Mouse (Mus musculus): ENCODE measurements around the gene Bbx.
A peak's percentile ranks its signal among the peaks of the same experiment; 100 is the strongest.

Bbx gene

DNA sequence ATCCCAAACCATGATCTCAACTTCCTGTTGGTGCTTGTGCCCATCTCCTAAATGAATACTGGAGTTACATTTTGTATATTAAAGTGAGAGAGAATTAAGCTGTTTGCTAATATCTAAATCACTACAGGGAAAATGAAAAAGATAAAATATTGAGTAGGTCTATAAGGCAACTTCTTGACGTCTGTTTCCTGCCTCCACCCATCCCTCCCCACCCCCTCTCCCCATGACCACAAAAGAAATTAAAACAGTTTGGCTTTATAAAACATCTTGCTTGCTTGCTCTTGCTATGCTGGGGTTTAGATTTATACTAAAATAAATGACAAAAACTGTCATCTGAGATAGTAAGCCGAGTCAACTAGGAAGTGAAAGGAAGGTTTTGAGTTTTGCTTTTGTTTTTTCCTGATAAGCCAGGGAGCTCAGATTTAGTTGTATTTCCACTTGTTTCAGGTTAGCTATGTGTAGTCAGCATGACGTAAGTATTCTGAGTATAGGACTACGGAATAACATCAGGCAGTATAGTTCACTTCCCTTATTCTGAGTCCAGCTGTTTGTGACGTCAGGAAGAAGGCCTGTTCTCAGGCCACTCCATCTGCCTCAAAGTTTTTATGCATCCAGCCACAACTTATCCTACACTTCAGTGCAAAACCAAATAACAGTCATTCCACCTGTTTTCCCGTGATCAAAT is 36.1 kb downstream of the Bbx start:
- no peak for DNase-seq

- DNase-seq = no peak
Measured at GRCm38 (mm10) chr16:50388499-50388898, 43.7 kb downstream of the Bbx start.

GRCm38 (mm10) chr16:50383541-50383940 is 48.6 kb downstream of the Bbx start:
- no peak for DNase-seq

DNA sequence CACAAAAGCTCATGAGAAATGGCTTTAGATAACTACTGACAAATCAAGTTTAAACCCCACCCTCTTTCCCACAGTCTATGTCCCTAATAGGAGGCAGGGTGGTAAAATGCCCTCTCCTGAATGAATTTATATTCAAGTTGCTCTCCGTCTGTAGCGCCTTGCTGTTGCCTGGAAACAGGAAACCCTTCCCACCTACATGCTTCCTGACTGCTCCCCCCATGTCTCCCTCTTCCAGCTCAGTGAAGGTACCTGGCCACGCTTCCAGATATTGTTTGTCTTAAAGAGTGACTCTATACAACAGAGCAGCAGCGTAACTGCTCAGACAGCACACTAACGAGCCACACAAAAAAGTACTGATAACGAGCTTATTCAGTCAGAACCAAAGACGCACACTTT is 50.8 kb downstream of the Bbx start:
- DNase-seq = no peak

DNA sequence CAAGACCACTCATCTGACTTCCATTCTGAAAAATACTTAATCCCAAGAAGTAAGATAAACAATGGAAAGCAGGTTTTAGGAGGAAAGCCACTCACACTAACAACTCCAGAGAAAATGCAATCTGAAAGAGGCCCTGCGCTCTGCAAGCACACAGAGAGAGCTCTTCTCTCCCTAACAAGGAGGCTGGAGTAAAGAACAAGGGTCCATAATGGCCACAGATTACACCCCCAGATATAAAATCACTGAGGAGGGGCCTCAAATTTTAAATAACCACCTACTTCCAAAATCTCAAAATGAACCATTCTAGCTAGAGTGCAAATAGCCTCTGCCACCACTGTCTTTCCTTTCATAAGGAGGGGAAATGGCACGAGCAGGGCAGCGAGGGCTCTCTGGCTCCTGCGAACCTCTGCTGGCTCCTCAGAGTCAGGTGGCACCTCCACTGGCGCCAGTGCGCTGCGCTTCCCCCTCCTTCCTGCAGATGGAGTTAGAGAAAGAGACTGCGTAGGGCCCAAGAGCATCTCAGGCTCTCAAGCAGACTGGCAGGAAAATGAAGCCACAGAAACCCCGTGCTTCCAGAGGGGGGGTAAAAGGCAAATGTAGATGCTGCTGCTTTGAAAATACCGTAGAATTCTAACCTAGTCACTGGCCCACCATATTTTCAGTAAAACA is 51.4 kb downstream of the Bbx start:
- DNase-seq = peak; percentile 78

- no peak for DNase-seq
Measured at GRCm38 (mm10) chr16:50380232-50380631, 52.0 kb downstream of the Bbx start.

- peak; percentile 58 for DNase-seq
Measured at GRCm38 (mm10) chr16:50374611-50375010, 57.6 kb downstream of the Bbx start.

- DNase-seq = no peak
Measured at GRCm38 (mm10) chr16:50373685-50374084, 58.5 kb downstream of the Bbx start.

GRCm38 (mm10) chr16:50372543-50372942 is 59.6 kb downstream of the Bbx start:
- DNase-seq = no peak

GRCm38 (mm10) chr16:50371460-50371859 is 60.7 kb downstream of the Bbx start:
- DNase-seq = no peak

DNA sequence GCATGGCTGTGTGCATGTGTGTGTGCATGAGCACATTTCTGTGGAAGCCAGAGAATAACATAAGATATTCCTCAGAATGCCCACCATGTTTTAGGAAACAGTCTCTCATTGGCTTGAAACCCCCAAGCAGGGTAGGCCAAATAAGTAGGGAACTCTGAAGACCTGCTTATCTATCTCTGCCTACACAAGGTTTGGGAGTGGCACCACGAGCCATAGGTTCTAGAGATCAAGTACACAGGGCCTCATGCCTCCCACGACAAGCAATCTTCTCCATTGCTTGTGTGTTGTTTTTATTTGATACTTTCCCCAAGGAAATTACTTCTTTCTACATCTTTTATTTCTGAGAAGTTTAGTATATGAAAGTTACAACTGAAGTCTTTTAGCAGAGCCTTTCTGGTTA is 61.8 kb downstream of the Bbx start:
- DNase-seq = no peak

GRCm38 (mm10) chr16:50366556-50366955 is 65.6 kb downstream of the Bbx start:
- DNase-seq = no peak

GRCm38 (mm10) chr16:50364189-50365059 is 67.8 kb downstream of the Bbx start:
- peak; percentile 44 for DNase-seq

DNA sequence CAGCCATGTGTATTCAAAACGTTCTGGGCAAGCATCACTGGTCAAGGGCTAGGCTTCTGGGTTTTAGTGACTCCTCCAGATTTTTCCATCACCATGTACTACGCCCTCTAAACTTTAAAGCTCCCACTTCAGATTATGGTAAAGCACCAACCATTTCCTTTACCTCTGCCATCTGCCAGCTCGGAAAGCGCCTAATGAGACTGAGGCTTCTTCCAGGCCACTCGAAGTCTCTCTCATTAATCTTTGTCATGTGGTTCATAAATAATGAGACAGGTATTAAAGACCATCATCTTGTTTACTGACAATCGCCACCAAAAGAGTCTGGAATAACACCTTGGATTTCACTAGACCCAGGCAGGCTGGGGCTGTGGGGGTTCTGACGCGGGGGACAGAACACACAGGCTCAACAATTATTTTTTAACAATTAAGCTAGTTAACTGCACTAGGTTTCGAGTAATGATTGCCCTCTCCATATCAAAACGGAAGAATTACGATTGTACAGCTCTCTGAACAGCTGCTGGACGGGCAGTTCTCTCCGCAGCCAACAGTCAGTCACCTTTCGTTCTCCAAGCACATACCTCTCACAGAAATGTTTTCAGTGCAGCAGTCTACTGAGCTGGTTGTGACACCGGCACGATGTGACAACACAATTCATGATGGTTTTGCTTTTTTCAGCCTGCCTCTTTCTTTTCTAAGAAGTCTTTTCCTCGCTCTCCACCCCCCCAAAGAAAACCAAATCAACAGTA is 68.6 kb downstream of the Bbx start:
- no peak for DNase-seq

GRCm38 (mm10) chr16:50360631-50361030 is 71.6 kb downstream of the Bbx start:
- no peak for DNase-seq

GRCm38 (mm10) chr16:50329684-50330083 is 102.5 kb downstream of the Bbx start:
- no peak for DNase-seq

DNA sequence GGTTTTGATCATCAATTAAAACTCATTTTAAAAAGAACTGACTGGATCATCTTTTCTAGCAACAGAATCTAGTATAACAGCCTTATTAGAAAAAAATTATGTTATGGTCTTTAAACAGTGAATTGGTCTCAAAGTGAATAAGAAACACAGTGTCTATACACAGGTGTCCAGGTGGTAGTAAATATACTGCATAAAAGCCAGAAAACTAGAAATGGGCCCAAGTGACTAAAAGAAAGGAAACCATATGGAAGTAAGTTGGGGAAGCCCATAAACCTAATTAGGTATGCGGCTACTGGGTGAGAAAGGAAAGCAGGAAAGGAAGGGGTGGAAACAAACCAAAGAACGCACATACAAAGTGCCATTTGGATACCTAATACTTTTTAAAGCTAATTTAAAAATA is 107.4 kb downstream of the Bbx start:
- DNase-seq = no peak

DNA sequence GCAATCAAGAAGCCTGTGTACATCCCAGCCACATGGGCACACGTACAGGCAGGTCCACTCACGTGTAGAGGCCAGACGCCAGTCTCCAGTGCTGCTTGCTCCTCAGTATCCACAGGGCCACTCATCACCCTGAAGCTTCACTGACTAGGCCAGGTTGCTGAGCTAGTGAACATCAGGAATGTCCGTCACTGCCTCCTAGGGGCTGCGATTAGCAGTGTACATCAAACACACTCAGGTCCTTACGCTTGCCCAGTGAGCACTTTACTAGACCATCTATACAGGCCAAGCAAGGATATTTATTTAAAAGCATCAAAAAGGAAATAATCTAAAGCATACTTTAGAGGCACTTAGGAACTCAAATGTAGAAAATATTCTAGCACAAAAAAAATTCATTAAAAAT is 107.9 kb downstream of the Bbx start:
- no peak for DNase-seq

DNA sequence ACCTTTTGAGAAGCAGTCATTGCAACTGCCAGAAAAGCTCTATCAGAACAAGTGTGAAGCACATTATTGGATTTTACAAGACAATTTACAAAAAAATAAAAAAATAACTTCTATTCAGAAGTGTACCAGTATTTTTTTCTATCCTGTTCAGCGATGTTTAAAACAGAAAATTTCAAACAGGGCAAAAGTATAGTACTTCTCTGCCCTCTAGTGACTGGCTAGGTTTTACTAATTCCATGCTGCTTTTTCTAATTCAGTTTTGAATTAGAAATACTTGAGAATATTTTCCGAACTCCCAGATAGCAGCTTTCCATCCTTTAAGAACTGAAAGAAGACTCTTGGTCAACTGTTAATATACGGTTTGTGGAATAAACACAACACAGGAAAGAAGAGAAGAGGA is 110.8 kb downstream of the Bbx start:
- no peak for DNase-seq

DNA sequence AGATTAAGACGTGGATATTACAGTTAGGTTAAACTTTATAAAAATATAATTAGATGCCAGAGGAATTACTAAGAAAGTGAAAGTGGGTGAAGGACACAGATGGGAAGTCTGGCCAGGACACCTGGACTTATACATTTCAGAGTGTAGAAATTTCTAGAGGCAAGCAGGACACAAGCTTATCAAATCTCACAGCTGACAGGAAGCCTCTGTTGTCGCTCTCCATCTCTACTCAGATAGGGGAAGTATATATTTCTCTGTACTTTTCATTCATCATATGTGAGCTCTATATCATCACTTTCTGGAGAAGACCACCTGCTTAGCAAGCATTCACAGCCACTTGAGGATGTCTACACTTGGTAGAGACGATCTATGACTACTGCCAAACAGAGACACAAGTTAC is 113.9 kb downstream of the Bbx start:
- DNase-seq = no peak

DNA sequence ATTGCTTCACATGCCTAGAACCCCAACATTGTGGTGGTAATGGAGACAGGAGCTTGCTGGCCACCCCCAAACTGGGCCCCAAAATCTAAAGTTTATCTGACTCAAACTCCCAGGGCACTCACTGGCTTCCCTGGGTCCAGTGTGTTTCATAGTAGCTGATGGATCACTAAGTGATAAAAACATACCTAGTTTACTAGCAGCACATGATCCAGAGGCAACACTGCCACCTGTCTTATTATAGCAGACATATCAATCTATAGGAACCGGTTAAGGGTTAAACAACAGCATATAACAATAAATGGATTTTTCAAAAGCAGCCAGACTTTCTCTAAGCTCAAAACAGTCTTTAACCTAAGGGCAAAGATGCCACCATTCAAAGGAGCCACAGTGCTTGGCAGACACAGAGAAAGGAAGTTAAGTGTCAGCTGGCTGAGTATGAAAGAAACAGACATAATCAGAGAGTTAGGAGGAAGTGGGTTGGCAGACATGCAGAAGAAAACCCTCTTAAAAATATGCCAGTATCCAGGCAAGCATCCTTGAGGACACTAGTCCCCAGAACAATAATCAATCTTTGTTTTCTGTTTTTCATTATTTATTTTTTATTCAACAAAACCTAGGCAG is 116.7 kb downstream of the Bbx start:
- no peak for DNase-seq

DNA sequence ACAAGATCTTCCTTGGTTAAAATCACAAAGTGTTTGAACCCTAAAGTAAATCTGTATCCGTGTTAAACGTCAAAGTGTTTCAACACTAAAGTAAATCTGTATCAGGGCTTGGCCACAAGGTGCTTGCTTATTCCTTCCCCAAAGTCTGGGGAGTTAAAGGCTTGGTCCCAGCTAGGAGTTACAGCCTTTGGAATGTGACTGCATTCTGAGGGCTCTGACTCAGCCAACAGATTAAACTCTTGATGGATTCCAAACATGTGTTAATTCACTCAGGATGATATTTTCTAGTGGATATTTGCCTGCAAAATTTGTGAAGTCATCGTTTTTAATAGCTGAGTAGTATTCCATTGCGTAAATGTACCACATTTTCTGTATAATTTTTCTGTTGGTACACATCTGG is 120.6 kb downstream of the Bbx start:
- DNase-seq = no peak
